In genomic region chr13:103302077-103302476, GRCm38 (mm10) we compare ENCODE assay signal across 27 mouse cellular contexts.
"Had no signal": no experiment of that assay in that cellular context is flagged by ENCODE, and none has a peak within 500 bp of the region (broad histone marks: within the 10 kb centered on the region; RNA-seq: fewer than 3 reads in every experiment).

No protein-coding gene starts in this region.

- H3K9me3 ChIP-seq: embryonic facial prominence, embryonic 12.5 days; embryonic facial prominence, embryonic 13.5 days; forebrain, embryonic 10.5 days; forebrain, embryonic 12.5 days; forebrain, embryonic 13.5 days; forebrain, embryonic 15.5 days; heart, embryonic 10.5 days had no signal

- DNase-seq: cerebellum, adult 2 months; cerebellum, adult 8-10 months; cerebellum, adult 9-10 months; cerebellum, adult 9-11 months; cerebellum, postnatal 10 days; cerebellum, postnatal 14 days; cerebellum, postnatal 25 days; cerebellum, postnatal 36 days; forebrain, postnatal 0 days; gastrocnemius, adult 2 months; gastrocnemius, postnatal 10 days; gastrocnemius, postnatal 14 days; gastrocnemius, postnatal 25 days; gastrocnemius, postnatal 36 days; heart, adult 18-20 months; heart, adult 2 months had no signal

- H3K9ac ChIP-seq: embryonic facial prominence, embryonic 12.5 days; embryonic facial prominence, embryonic 13.5 days; forebrain, embryonic 12.5 days; forebrain, embryonic 13.5 days; forebrain, embryonic 15.5 days; forebrain, postnatal 0 days had no signal

- H3K4me1 ChIP-seq: embryonic facial prominence, embryonic 13.5 days; forebrain, embryonic 12.5 days; forebrain, embryonic 13.5 days; forebrain, embryonic 15.5 days had no signal

- H3K27ac ChIP-seq: embryonic facial prominence, embryonic 12.5 days; embryonic facial prominence, embryonic 13.5 days; forebrain, embryonic 10.5 days; forebrain, embryonic 12.5 days; forebrain, embryonic 13.5 days; forebrain, embryonic 15.5 days; gastrocnemius, adult 2 months; heart, adult 2 months; heart, embryonic 10.5 days had no signal

- H3K27me3 ChIP-seq: embryonic facial prominence, embryonic 12.5 days; embryonic facial prominence, embryonic 13.5 days; forebrain, embryonic 12.5 days; forebrain, embryonic 13.5 days; forebrain, embryonic 15.5 days had no signal

- H3K36me3 ChIP-seq: embryonic facial prominence, embryonic 12.5 days; embryonic facial prominence, embryonic 13.5 days; forebrain, embryonic 10.5 days; forebrain, embryonic 12.5 days; forebrain, embryonic 15.5 days; heart, embryonic 10.5 days had no signal

- ATAC-seq: forebrain, embryonic 13.5 days; forebrain, embryonic 14.5 days; forebrain, embryonic 15.5 days; forebrain, embryonic 16.5 days; forebrain, postnatal 0 days had no signal

- H3K4me2 ChIP-seq: embryonic facial prominence, embryonic 12.5 days; embryonic facial prominence, embryonic 13.5 days; forebrain, embryonic 12.5 days; forebrain, embryonic 13.5 days; forebrain, embryonic 15.5 days; heart, embryonic 11.5 days had no signal

- H3K4me3 ChIP-seq: embryonic facial prominence, embryonic 12.5 days; embryonic facial prominence, embryonic 13.5 days; erythroblast, embryonic 14.5 days; forebrain, embryonic 10.5 days; forebrain, embryonic 12.5 days; forebrain, embryonic 13.5 days; forebrain, embryonic 15.5 days; gastrocnemius, adult 2 months; heart, adult 2 months; heart, embryonic 10.5 days had no signal
